Mouse (Mus musculus) 3T3-L1 (cell line): ENCODE data around the gene Mrpl37.
"Not testable (repeated sequence)": the region's sequence is repeated elsewhere in the genome, so short reads cannot be mapped to it uniquely, and the experiment has no call there.

Experiments used
- DNase-seq: peaks from one replicate; pipeline ENCODE4 v3.0.0-alpha.2; 2015; ENCODE audit warnings: low read depth, low spot score

Gene Mrpl37

GRCm38 (mm10) chr4:107066252-107067124 is at the start of gene Mrpl37, which contains the start of gene Cyb5rl:
TSS of gene Mrpl37 (minus strand) at chr4:107066868.
TSS of gene Cyb5rl (plus strand) at chr4:107066988.
- DNase-seq, result peak; percentile 96

GRCm38 (mm10) chr4:107114278-107114677 is 47.6 kb upstream of the Mrpl37 start:
- no peak for DNase-seq

GRCm38 (mm10) chr4:107109181-107109580 is 42.5 kb upstream of the Mrpl37 start:
- DNase-seq, result not testable (repeated sequence)

GRCm38 (mm10) chr4:107108291-107108731 is 41.6 kb upstream of the Mrpl37 start:
- no peak for DNase-seq

- no peak for DNase-seq
Measured at GRCm38 (mm10) chr4:107106777-107107176, 40.1 kb upstream of the Mrpl37 start.

- DNase-seq, result no peak
Measured at GRCm38 (mm10) chr4:107102220-107102619, 35.6 kb upstream of the Mrpl37 start.

- DNase-seq, result no peak
Measured at GRCm38 (mm10) chr4:107098791-107099525, 32.3 kb upstream of the Mrpl37 start.

GRCm38 (mm10) chr4:107098375-107098774 is 31.7 kb upstream of the Mrpl37 start:
- DNase-seq, result no peak

GRCm38 (mm10) chr4:107097871-107098270 is 31.2 kb upstream of the Mrpl37 start:
- DNase-seq, result no peak

- DNase-seq, result no peak
Measured at GRCm38 (mm10) chr4:107096841-107097373, 30.2 kb upstream of the Mrpl37 start, which contains the start of gene Cdcp2. TSS of gene Cdcp2 (plus strand) at chr4:107096891.

- no peak for DNase-seq
Measured at GRCm38 (mm10) chr4:107096043-107096442, 29.4 kb upstream of the Mrpl37 start.

- no peak for DNase-seq
Measured at GRCm38 (mm10) chr4:107094484-107095187, 28.0 kb upstream of the Mrpl37 start.

- DNase-seq, result no peak
Measured at GRCm38 (mm10) chr4:107091696-107092095, 25.0 kb upstream of the Mrpl37 start.

GRCm38 (mm10) chr4:107084858-107085257 is 18.2 kb upstream of the Mrpl37 start:
- no peak for DNase-seq

- no peak for DNase-seq
Measured at GRCm38 (mm10) chr4:107084343-107084742, 17.7 kb upstream of the Mrpl37 start.

GRCm38 (mm10) chr4:107083126-107083525 is 16.5 kb upstream of the Mrpl37 start:
- no peak for DNase-seq

- DNase-seq, result no peak
Measured at GRCm38 (mm10) chr4:107082185-107082584, 15.5 kb upstream of the Mrpl37 start.

GRCm38 (mm10) chr4:107079716-107080115 is 13.0 kb upstream of the Mrpl37 start:
- peak; percentile 33 for DNase-seq

GRCm38 (mm10) chr4:107078894-107079293 is 12.2 kb upstream of the Mrpl37 start:
- no peak for DNase-seq

GRCm38 (mm10) chr4:107075456-107075855 is 8.8 kb upstream of the Mrpl37 start:
- no peak for DNase-seq

- DNase-seq, result no peak
Measured at GRCm38 (mm10) chr4:107072343-107072742, 5.7 kb upstream of the Mrpl37 start.
